Mouse (Mus musculus) retina, embryonic 14.5 days (tissue): ENCODE data around the gene Morf4l2.

ENCODE experiments used
- DNase-seq: peaks from one replicate; pipeline ENCODE4 v3.0.0-alpha.2; 2015; ENCODE audit warnings: low spot score

The Morf4l2 gene

GRCm38 (mm10) chrX:136693196-136693595 lies 50.3 kb downstream of the Morf4l2 start:
- DNase-seq, result no peak

- no peak for DNase-seq
Measured at GRCm38 (mm10) chrX:136692294-136692675, 51.2 kb downstream of the Morf4l2 start.

GRCm38 (mm10) chrX:136691606-136692293 lies 51.7 kb downstream of the Morf4l2 start:
- DNase-seq, result peak; percentile 17
